Mouse (Mus musculus): ENCODE data around the gene Sema5a.

DNA sequence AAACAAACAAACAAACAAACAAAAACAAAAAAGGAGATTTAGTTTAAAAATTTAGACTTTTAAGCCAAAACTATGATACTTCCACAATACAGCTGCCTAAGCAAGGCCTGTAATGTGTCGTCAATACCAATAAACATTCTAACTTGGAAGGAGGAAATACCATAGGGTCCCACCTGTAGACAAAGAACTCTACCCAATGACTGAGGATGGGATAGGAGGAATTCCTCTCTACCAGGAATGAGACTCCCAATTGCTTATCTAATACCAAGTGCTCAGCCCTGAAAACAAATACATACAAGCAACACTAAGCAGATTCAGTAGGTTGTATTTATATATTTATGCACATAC lies 474.3 kb downstream of the Sema5a start:
- no peak for TF ChIP-seq CTCF (IDR thresholded peaks at IDR 0.05; ENCODE audit: control insufficient read depth, insufficient read depth, insufficient read length)
- no peak for TF ChIP-seq CEBPB (IDR thresholded peaks at IDR 0.05; ENCODE audit: low read depth)
- no peak for TF ChIP-seq USF1 (IDR thresholded peaks at IDR 0.05; ENCODE audit: low read depth)
- TF ChIP-seq MAX (IDR thresholded peaks at IDR 0.05), result no peak
- TF ChIP-seq MYOG (IDR thresholded peaks at IDR 0.05; ENCODE audit: control insufficient read depth, extremely low read depth, insufficient read length), result no peak
- no peak for TF ChIP-seq MYOD1 (IDR thresholded peaks at IDR 0.05; ENCODE audit: control insufficient read depth, insufficient read length, low read depth)
